Mouse (Mus musculus) liver, embryonic 13.5 days (tissue): Measurements from ENCODE around the gene Mylk2. TPM values are rescaled to one million over a fixed set of nuclear protein-coding genes. Genes with fewer than 3 reads are reported as not detected.

Experiments used
- ATAC-seq: fragments of 200-750 bp; cut with Nextera tagmentation; 2 replicates; pipeline ENCODE4 v1.8.0; 2017; ENCODE audit warnings: low read depth, mild to moderate bottlenecking, moderate number of reproducible peaks, moderate library complexity
- DNase-seq: peaks from one replicate; pipeline ENCODE4 v3.0.0; 2022
- H3K27ac ChIP-seq: fragments of 300-500 bp; sonication (generic); 2 replicates; pipeline ENCODE4 v1.5.1; 2015; ENCODE audit warnings: moderate library complexity, mild to moderate bottlenecking, inconsistent platforms
- H3K27me3 ChIP-seq: fragments of 300-500 bp; sonication (generic); 2 replicates; pipeline ENCODE4 v1.6.1; 2015; ENCODE audit warnings: mild to moderate bottlenecking, inconsistent platforms
- H3K36me3 ChIP-seq: fragments of 300-500 bp; sonication (generic); 2 replicates; pipeline ENCODE4 v1.6.1; 2015; ENCODE audit warnings: mild to moderate bottlenecking, inconsistent platforms
- H3K4me1 ChIP-seq: fragments of 300-500 bp; sonication (generic); replicated peaks from 2 replicates; pipeline ENCODE4 v1.6.1; 2015; ENCODE audit warnings: inconsistent platforms
- H3K4me2 ChIP-seq: fragments of 300-500 bp; sonication (generic); 2 replicates; pipeline ENCODE4 v1.6.1; 2015; ENCODE audit warnings: inconsistent platforms, mild to moderate bottlenecking, moderate library complexity
- H3K4me3 ChIP-seq: fragments of 300-500 bp; sonication (generic); replicated peaks from 2 replicates; pipeline ENCODE4 v1.5.1; 2015; ENCODE audit warnings: mild to moderate bottlenecking, inconsistent platforms
- H3K9ac ChIP-seq: fragments of 300-500 bp; sonication (generic); 2 replicates; pipeline ENCODE4 v1.6.1; 2015; ENCODE audit warnings: mild to moderate bottlenecking, inconsistent platforms
- H3K9me3 ChIP-seq: fragments of 300-500 bp; sonication (generic); replicated peaks from 2 replicates; pipeline ENCODE4 v1.6.1; 2016; ENCODE audit warnings: inconsistent platforms
- WGBS: fragments of 180-500 bp; shearing (Covaris S2); methylation state at CpG from one replicate; pipeline ENCODE4 v1.1.7; 2015; ENCODE audit not compliant: insufficient replicate concordance; 5-methylcytosine and 5-hydroxymethylcytosine counted together
- polyA plus RNA-seq: library from polyadenylated mRNA; unstranded; fragments of >200 nt; fragmentation: Nextera tagmentation; extraction: Ambion mirVana; gene quantifications from 2 replicates; pipeline ENCODE4 v1.2.1, GENCODE M21; 2015

Mylk2 gene
- polyA plus RNA-seq, 1 experiment from 2014 or later: not detected

GRCm38 (mm10) chr2:152901296-152901695 lies 9.9 kb upstream of the Mylk2 start:
- H3K27ac ChIP-seq: no peak overlapping the region
- ATAC-seq: no peak

GRCm38 (mm10) chr2:152902658-152903057 lies 8.5 kb upstream of the Mylk2 start:
- no peaks in the 10 kb centered on the region for H3K9me3 ChIP-seq
- no peak overlapping the region for H3K27ac ChIP-seq
- H3K9ac ChIP-seq: no peak overlapping the region
- no peaks in the 10 kb centered on the region for H3K36me3 ChIP-seq
- H3K4me1 ChIP-seq: peaks cover 4% of the 10 kb centered on the region; the same call in 1 of the 2 replicates
- no peak for ATAC-seq
- WGBS: 73% methylated on average over 3 of the region's 3 CpGs
- no peak for DNase-seq
- no peak overlapping the region for H3K4me2 ChIP-seq
- no peak overlapping the region for H3K4me3 ChIP-seq
- H3K27me3 ChIP-seq: no peaks in the 10 kb centered on the region

More at GRCm38 (mm10) chr2:152901296-152901695, 9.9 kb upstream of the Mylk2 start:
- WGBS: 83% methylated on average over 15 of the region's 15 CpGs
- Histone ChIP-seq H3K4me1 (peaks cover 4% of the 10 kb centered on the region; the same call in 1 of the 2 replicates), H3K9me3 (no peaks in the 10 kb centered on the region), H3K4me2 (no peak overlapping the region), H3K27me3 (no peaks in the 10 kb centered on the region), H3K9ac (no peak overlapping the region), H3K4me3 (no peak overlapping the region), H3K36me3 (peaks cover 5% of the 10 kb centered on the region)
- DNase-seq: no peak

GRCm38 (mm10) chr2:152903586-152903985 lies 7.6 kb upstream of the Mylk2 start:
- H3K4me3 ChIP-seq: no peak overlapping the region
- H3K36me3 ChIP-seq: no peaks in the 10 kb centered on the region
- H3K9ac ChIP-seq: no peak overlapping the region
- H3K9me3 ChIP-seq: no peaks in the 10 kb centered on the region
- WGBS: 51% methylated on average over 4 of the region's 4 CpGs
- H3K4me1 ChIP-seq: peaks cover 4% of the 10 kb centered on the region; the same call in 1 of the 2 replicates
- no peaks in the 10 kb centered on the region for H3K27me3 ChIP-seq
- H3K27ac ChIP-seq: no peak overlapping the region
- H3K4me2 ChIP-seq: no peak overlapping the region
- DNase-seq (no peak), ATAC-seq (no peak)

GRCm38 (mm10) chr2:152904127-152904643 lies 7.0 kb upstream of the Mylk2 start:
- H3K27ac ChIP-seq: no peak overlapping the region
- H3K9ac ChIP-seq: no peak overlapping the region
- H3K27me3 ChIP-seq: no peaks in the 10 kb centered on the region
- H3K4me3 ChIP-seq: no peak overlapping the region
- DNase-seq (no peak), ATAC-seq (no peak)
- peaks cover 4% of the 10 kb centered on the region; the same call in 1 of the 2 replicates for H3K4me1 ChIP-seq
- no peaks in the 10 kb centered on the region for H3K9me3 ChIP-seq
- H3K36me3 ChIP-seq: no peaks in the 10 kb centered on the region
- H3K4me2 ChIP-seq: no peak overlapping the region
- WGBS: 26% methylated on average over 5 of the region's 5 CpGs

DNA sequence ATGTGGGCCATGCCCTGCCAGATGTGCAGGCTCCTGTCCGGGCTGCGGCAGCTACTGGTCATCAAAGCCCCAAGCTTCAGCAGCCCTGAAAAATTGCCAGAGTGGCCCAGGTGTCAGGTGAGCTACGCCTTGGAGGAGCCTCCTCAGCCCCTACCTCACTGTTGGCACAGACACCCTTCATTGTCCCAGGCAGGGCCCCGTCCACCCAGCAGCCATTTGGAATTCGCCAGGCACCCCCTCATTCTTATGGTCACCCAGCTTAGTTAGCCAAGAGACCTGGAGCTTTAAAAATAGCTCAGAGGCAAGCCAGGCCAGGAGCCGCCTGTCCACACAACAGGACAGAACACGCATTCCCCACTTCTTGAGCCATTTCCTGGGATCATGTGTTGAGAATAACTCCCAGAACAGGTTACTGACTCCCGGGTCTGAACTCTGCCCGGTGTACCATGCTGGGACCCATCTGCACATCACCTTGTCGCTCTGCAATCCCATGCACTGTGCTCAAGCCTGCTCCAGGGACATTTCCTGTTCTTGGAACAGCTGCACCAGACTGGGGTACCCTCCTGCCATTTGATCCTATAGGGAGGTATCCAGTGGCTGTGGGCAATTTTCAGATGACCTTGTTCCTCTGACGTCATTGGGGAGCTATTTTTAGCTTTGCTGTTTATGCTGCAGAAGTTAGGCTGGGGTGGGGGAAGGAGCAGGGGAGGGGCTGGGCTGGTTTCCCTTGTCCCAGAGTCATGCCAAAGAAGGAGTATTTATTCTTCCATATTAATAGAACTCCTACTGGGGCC lies 5.9 kb upstream of the Mylk2 start:
- no peaks in the 10 kb centered on the region for H3K36me3 ChIP-seq
- H3K27ac ChIP-seq: no peak overlapping the region
- WGBS: 49% methylated on average over 11 of the region's 11 CpGs
- no peak for DNase-seq
- peaks cover 4% of the 10 kb centered on the region; the same call in 1 of the 2 replicates for H3K4me1 ChIP-seq
- ATAC-seq: no peak
- H3K4me3 ChIP-seq: no peak overlapping the region
- H3K9ac ChIP-seq: no peak overlapping the region
- H3K4me2 ChIP-seq: no peak overlapping the region
- no peaks in the 10 kb centered on the region for H3K9me3 ChIP-seq
- H3K27me3 ChIP-seq: peaks cover 6% of the 10 kb centered on the region

DNA sequence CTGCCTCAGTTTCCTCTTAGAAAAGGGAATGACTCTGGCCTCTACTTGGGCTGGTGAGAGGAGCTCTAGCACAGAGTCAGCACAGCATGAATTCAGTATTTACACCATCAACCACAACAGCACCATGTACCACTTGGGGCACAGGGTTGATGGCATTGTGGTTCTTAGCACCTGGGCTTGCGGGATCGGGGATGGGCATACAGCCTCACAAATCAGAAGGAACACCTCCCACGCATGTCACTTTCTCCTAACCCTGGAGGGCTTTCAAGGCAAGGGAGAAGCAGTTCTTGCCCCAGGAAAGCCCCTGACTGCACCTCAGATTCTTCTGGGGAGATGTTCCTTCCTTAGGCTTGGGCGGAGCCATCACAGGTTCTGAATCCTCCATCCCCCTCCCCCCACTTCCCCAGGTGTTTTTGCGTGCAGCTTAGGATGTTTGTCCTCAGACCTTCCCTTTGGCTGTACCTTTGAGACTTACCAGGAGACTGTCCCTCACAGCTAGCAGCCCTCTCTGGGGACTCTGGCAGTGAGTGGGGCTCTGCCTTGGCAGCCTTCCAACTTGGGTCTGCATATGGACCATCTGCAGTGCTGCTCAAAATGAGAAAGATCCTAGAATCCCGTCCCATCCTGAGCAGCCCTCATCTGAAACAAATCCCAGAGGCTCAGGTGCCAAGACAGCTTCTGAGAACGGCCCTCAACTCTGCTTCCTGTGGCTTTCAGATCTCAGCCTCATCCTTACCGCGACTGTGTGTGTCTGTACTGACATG lies 4.7 kb upstream of the Mylk2 start:
- Histone ChIP-seq H3K4me2 (no peak overlapping the region), H3K9me3 (no peaks in the 10 kb centered on the region), H3K36me3 (no peaks in the 10 kb centered on the region), H3K4me1 (peaks cover 4% of the 10 kb centered on the region; the same call in 1 of the 2 replicates), H3K27ac (no peak overlapping the region), H3K27me3 (peaks cover 17% of the 10 kb centered on the region), H3K9ac (no peak overlapping the region), H3K4me3 (no peak overlapping the region)
- ATAC-seq (no peak), DNase-seq (no peak)
- WGBS: 45% methylated on average over 9 of the region's 9 CpGs

DNA sequence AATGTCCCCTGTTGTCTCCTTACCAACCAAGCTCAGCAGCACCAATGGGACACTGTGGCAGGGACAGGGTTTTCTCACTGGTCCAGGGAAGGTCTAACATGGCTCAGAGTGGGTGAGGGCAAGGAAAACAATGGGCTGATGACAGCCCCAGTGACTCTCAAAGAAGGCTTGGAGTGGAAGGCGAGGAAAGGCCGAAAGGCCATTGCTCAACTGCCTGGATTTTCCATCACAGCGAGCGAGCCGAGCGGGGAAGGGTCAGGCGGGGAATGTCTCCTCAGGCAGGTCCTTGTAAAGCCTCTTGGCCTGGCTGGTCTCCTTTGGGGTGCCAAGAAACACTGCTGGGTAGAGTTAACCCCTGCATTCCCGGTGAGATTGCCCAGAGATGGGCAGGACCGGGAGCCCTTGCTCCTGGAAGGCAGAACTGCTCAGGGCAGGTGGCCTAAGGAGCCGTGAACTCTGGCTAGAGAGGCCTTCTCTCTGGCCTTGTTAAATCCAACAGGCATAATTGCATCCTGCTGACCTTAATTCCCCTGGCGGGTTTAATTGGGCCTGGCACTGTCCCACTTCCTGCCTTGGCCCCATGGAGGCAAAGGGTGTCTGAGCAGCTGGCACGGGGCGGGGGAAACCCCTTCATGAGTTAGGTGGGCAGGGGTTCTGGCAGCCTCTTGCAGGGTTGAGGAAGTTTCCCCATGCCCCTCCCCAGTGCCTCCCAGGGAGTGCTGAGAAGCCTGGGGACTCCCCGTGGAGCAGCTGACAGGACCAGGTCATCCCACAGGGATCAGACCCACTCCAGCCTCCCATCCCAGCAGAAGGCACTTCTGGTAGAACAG lies 3.8 kb upstream of the Mylk2 start:
- H3K27ac ChIP-seq: no peak overlapping the region
- DNase-seq: no peak
- 63% methylated on average over 14 of the region's 14 CpGs for WGBS
- no peaks in the 10 kb centered on the region for H3K36me3 ChIP-seq
- peaks cover 4% of the 10 kb centered on the region; the same call in 1 of the 2 replicates for H3K4me1 ChIP-seq
- H3K27me3 ChIP-seq: peaks cover 26% of the 10 kb centered on the region
- H3K9me3 ChIP-seq: no peaks in the 10 kb centered on the region
- no peak for ATAC-seq
- H3K4me2 ChIP-seq: no peak overlapping the region
- H3K9ac ChIP-seq: no peak overlapping the region
- H3K4me3 ChIP-seq: no peak overlapping the region

DNA sequence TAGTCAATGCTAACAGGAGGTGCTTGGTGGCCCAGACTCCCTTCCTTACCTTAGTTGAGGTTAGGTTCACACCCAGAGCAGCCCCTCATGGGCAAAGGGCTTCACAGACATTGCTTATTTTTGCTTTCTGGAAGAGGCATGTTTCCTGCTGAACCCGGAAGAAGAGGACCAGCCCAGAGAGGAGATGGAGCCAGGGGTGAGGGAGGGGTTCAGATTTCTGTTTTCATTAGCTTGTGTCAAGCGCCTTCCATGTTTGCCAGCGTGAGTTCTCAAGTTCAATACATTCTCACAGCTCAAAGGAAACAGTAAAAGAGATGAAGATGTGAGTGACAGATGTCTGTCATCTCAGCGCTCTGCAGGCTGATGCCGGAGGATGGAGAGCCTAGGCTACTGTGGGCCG lies 1.3 kb upstream of the Mylk2 start:
- DNase-seq (no peak), ATAC-seq (no peak)
- Histone ChIP-seq H3K4me2 (no peak overlapping the region), H3K27ac (no peak overlapping the region), H3K4me1 (peaks cover 7% of the 10 kb centered on the region), H3K4me3 (no peak overlapping the region), H3K27me3 (peaks cover 44% of the 10 kb centered on the region), H3K9me3 (no peaks in the 10 kb centered on the region), H3K9ac (no peak overlapping the region), H3K36me3 (no peaks in the 10 kb centered on the region)
- 66% methylated on average over 6 of the region's 6 CpGs for WGBS

DNA sequence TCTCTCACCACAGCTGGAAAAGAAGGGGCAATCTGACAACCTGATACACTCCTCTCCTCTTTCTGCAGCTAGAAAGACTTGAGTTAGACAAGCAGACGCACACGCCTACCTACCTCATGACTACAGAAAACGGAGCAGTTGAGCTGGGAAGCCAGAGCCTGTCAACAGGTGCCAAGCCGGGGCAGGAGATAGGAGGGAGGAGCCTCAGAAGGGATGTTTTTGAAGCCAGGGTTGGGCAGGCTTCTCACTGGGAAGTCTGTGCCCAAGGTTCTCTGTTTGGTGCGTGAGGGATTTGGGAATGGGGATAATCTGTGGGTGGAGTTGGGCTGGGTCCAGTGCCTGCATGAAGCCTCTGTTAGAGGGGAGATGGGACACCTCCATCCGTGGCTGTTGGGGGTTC lies 280 bp downstream of the Mylk2 start:
- Histone ChIP-seq H3K27me3 (peaks cover 49% of the 10 kb centered on the region), H3K9me3 (no peaks in the 10 kb centered on the region), H3K4me2 (no peak overlapping the region), H3K36me3 (no peaks in the 10 kb centered on the region), H3K4me1 (peaks cover 7% of the 10 kb centered on the region), H3K4me3 (no peak overlapping the region), H3K27ac (no peak overlapping the region), H3K9ac (no peak overlapping the region)
- no peak for ATAC-seq
- WGBS: 32% methylated on average over 6 of the region's 6 CpGs
- no peak for DNase-seq

GRCm38 (mm10) chr2:152913471-152913870 lies 2.3 kb downstream of the Mylk2 start:
- H3K9me3 ChIP-seq: no peaks in the 10 kb centered on the region
- H3K4me2 ChIP-seq: no peak overlapping the region
- peaks cover 7% of the 10 kb centered on the region for H3K4me1 ChIP-seq
- no peak overlapping the region for H3K9ac ChIP-seq
- no peak overlapping the region for H3K27ac ChIP-seq
- no peak overlapping the region for H3K4me3 ChIP-seq
- ATAC-seq (no peak), DNase-seq (no peak)
- H3K36me3 ChIP-seq: no peaks in the 10 kb centered on the region
- peaks cover 49% of the 10 kb centered on the region for H3K27me3 ChIP-seq
- 28% methylated on average over 7 of the region's 7 CpGs for WGBS
